Mouse (Mus musculus) lung, adult 2 months (tissue): Measurements from ENCODE around the gene 6330409D20Rik.

Experiments used
- CTCF ChIP-seq: fragments of 200-500 bp; IDR thresholded peaks from 2 replicates; pipeline ENCODE4 v1.5.1; 2011; ENCODE audit warnings: mild to moderate bottlenecking, low read length, control low read depth; ENCODE audit not compliant: insufficient read depth
- POLR2A ChIP-seq: fragments of 200-500 bp; IDR thresholded peaks from 2 replicates; pipeline ENCODE4 v1.6.1; 2011; ENCODE audit warnings: low read depth, mild to moderate bottlenecking, control low read depth, low read length, borderline replicate concordance; ENCODE audit errors: extremely low read depth

DNA sequence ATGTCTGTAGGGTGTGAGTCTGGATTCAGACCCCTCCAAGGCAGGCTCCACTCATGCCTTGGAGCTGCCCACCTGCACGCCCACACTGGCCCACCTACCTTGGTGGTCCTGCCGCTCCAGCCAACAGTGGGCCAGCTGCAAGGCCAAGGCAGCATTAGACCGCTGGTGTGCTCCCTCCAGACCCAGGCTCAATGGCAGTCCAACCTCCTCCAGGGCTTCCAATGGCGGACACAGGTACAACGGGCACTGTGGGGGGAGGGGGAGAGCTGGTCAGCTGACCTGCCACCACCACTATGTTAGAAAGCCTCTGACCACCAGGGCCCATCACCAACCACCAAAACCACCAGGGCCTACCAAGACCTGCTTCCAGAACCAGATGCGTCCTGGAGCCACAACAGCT is 54.2 kb downstream of the 6330409D20Rik start:
- TF ChIP-seq CTCF (no peak), POLR2A (no peak)
